Mouse (Mus musculus) limb, embryonic 11.5 days (tissue): ENCODE measurements around the gene Acyp1. TPM values are rescaled to one million over a fixed set of nuclear protein-coding genes. Genes with fewer than 3 reads are reported as not detected.

ENCODE experiments used
- ATAC-seq: fragments of 200-750 bp; cut with Nextera tagmentation; 2 replicates; pipeline ENCODE4 v1.8.0; 2017; ENCODE audit warnings: low read depth; ENCODE audit not compliant: insufficient number of reproducible peaks, low FRiP score, low TSS enrichment
- DNase-seq: peaks from one replicate; pipeline ENCODE4 v3.0.0-alpha.2; 2015; ENCODE audit warnings: low spot score
- H3K27ac ChIP-seq: fragments of 300-500 bp; sonication (generic); replicated peaks from 2 replicates; pipeline ENCODE4 v1.5.1; 2014; ENCODE audit warnings: low read depth, mild to moderate bottlenecking, low read length
- H3K27me3 ChIP-seq: fragments of 300-500 bp; sonication (generic); 2 replicates; pipeline ENCODE4 v1.6.1; 2014; ENCODE audit warnings: mild to moderate bottlenecking, low read length, mixed read lengths; ENCODE audit not compliant: control insufficient read depth, insufficient read depth
- H3K36me3 ChIP-seq: fragments of 300-500 bp; sonication (generic); 2 replicates; pipeline ENCODE4 v1.6.1; 2014; ENCODE audit warnings: mild to moderate bottlenecking, low read length, moderate library complexity, mixed read lengths; ENCODE audit not compliant: control insufficient read depth, insufficient read depth
- H3K4me1 ChIP-seq: fragments of 300-500 bp; sonication (generic); 2 replicates; pipeline ENCODE4 v1.6.1; 2014; ENCODE audit warnings: low read length, mixed read lengths; ENCODE audit not compliant: control insufficient read depth, insufficient read depth
- H3K4me2 ChIP-seq: fragments of 300-500 bp; sonication (generic); 2 replicates; pipeline ENCODE4 v1.6.1; 2014; ENCODE audit warnings: low read depth, mild to moderate bottlenecking, moderate library complexity; ENCODE audit not compliant: severe bottlenecking
- H3K4me3 ChIP-seq: fragments of 300-500 bp; sonication (generic); 2 replicates; pipeline ENCODE4 v1.5.1; 2014; ENCODE audit warnings: low read depth, low read length
- H3K9ac ChIP-seq: fragments of 300-500 bp; sonication (generic); 2 replicates; pipeline ENCODE4 v1.6.1; 2014; ENCODE audit warnings: mild to moderate bottlenecking, low read length
- H3K9me3 ChIP-seq: fragments of 300-500 bp; sonication (generic); 2 replicates; pipeline ENCODE4 v1.6.1; 2016; ENCODE audit warnings: low read length; ENCODE audit not compliant: control insufficient read depth
- WGBS: fragments of 180-500 bp; shearing (Covaris S2); extraction: QIAGEN DNeasy Blood & Tissue Kit; methylation state at CpG from one replicate; pipeline ENCODE4 v1.1.7; 2014; 5-methylcytosine and 5-hydroxymethylcytosine counted together
- polyA plus RNA-seq: library from polyadenylated mRNA; unstranded; fragments of >200 nt; fragmentation: Nextera tagmentation; extraction: Ambion mirVana; gene quantifications from 2 replicates; pipeline ENCODE4 v1.2.1, GENCODE M21; 2014

Gene Acyp1
- polyA plus RNA-seq, 1 experiment from 2014 or later = 62.3 TPM

GRCm38 (mm10) chr12:85280105-85280844, 8.0 kb downstream of the Acyp1 start:
- H3K4me2 ChIP-seq = peak overlapping the region; percentile 87
- H3K27ac ChIP-seq = no peak overlapping the region
- DNase-seq (peak; percentile 98), ATAC-seq (peak; percentile 93)
- H3K36me3 ChIP-seq = no peaks in the 10 kb centered on the region
- WGBS = under 1% methylated on average over 31 of the region's 31 CpGs
- peak overlapping the region; percentile 88 for H3K9ac ChIP-seq
- peaks cover 3% of the 10 kb centered on the region; the same call in 1 of the 2 replicates for H3K4me1 ChIP-seq
- peak overlapping the region; percentile 72 for H3K4me3 ChIP-seq
- H3K9me3 ChIP-seq = no peaks in the 10 kb centered on the region
- no peaks in the 10 kb centered on the region for H3K27me3 ChIP-seq

GRCm38 (mm10) chr12:85279396-85280080, 8.7 kb downstream of the Acyp1 start:
- Histone ChIP-seq H3K27me3 (no peaks in the 10 kb centered on the region), H3K4me2 (peak overlapping the region; percentile 87), H3K9ac (peak overlapping the region; percentile 88), H3K9me3 (no peaks in the 10 kb centered on the region), H3K4me1 (peaks cover 3% of the 10 kb centered on the region; the same call in 1 of the 2 replicates), H3K4me3 (peak overlapping the region; percentile 72), H3K36me3 (no peaks in the 10 kb centered on the region), H3K27ac (no peak overlapping the region)
- DNase-seq (no peak), ATAC-seq (0 out of 2 replicates have a peak, but pooled peaks have one; percentile 7)
- 8% methylated on average over 10 of the region's 10 CpGs for WGBS

- Histone ChIP-seq H3K27me3 (no peaks in the 10 kb centered on the region), H3K27ac (no peak overlapping the region), H3K4me1 (peaks cover 3% of the 10 kb centered on the region; the same call in 1 of the 2 replicates), H3K9ac (no peak overlapping the region), H3K9me3 (no peaks in the 10 kb centered on the region), H3K36me3 (no peaks in the 10 kb centered on the region), H3K4me2 (no peak overlapping the region), H3K4me3 (no peak overlapping the region)
- WGBS = 96% methylated on average over 10 of the region's 10 CpGs
- DNase-seq (no peak), ATAC-seq (no peak)
Observed at GRCm38 (mm10) chr12:85278919-85279318, 9.3 kb downstream of the Acyp1 start.

- DNase-seq = no peak
- 77% methylated on average over 5 of the region's 5 CpGs for WGBS
Observed at GRCm38 (mm10) chr12:85276273-85276672, 12.0 kb downstream of the Acyp1 start.

GRCm38 (mm10) chr12:85273508-85273907, 14.7 kb downstream of the Acyp1 start:
- Histone ChIP-seq H3K27ac (0 out of 2 replicates have a peak overlapping the region, but pooled peaks have one; percentile 26), H3K9ac (no peak overlapping the region), H3K4me3 (no peak overlapping the region), H3K9me3 (no peaks in the 10 kb centered on the region), H3K4me1 (0 out of 2 replicates have a peak, but pooled peaks cover 4% of the 10 kb centered on the region), H3K27me3 (no peaks in the 10 kb centered on the region), H3K36me3 (no peaks in the 10 kb centered on the region), H3K4me2 (no peak overlapping the region)
- ATAC-seq (no peak), DNase-seq (no peak)
- WGBS = 78% methylated on average over 10 of the region's 10 CpGs

More at GRCm38 (mm10) chr12:85276273-85276672, 12.0 kb downstream of the Acyp1 start:
- ATAC-seq = no peak
- no peak overlapping the region for H3K27ac ChIP-seq
- H3K4me1 ChIP-seq = peaks cover 3% of the 10 kb centered on the region; the same call in 1 of the 2 replicates
- no peaks in the 10 kb centered on the region for H3K36me3 ChIP-seq
- no peaks in the 10 kb centered on the region for H3K9me3 ChIP-seq
- no peak overlapping the region for H3K9ac ChIP-seq
- H3K4me3 ChIP-seq = no peak overlapping the region
- H3K27me3 ChIP-seq = no peaks in the 10 kb centered on the region
- H3K4me2 ChIP-seq = no peak overlapping the region

GRCm38 (mm10) chr12:85271843-85272206, 16.4 kb downstream of the Acyp1 start:
- Histone ChIP-seq H3K4me2 (no peak overlapping the region), H3K4me1 (0 out of 2 replicates have a peak, but pooled peaks cover 4% of the 10 kb centered on the region), H3K9ac (no peak overlapping the region), H3K9me3 (no peaks in the 10 kb centered on the region), H3K27me3 (no peaks in the 10 kb centered on the region), H3K4me3 (no peak overlapping the region), H3K27ac (no peak overlapping the region), H3K36me3 (no peaks in the 10 kb centered on the region)
- 82% methylated on average over 4 of the region's 4 CpGs for WGBS
- ATAC-seq (no peak), DNase-seq (no peak)

GRCm38 (mm10) chr12:85271132-85271842, 17.0 kb downstream of the Acyp1 start:
- Histone ChIP-seq H3K4me2 (no peak overlapping the region), H3K4me3 (no peak overlapping the region)
- 78% methylated on average over 7 of the region's 7 CpGs for WGBS

GRCm38 (mm10) chr12:85270319-85270718, 17.9 kb downstream of the Acyp1 start, which contains the start of gene Mlh3:
Gene Mlh3 (minus strand): TSS chr12:85270599.
- Histone ChIP-seq H3K4me1 (peaks cover 7% of the 10 kb centered on the region; the same call in 1 of the 2 replicates), H3K9ac (peak within 1 kb of the TSS; percentile 73), H3K4me2 (peak within 1 kb of the TSS; percentile 55), H3K36me3 (no peaks in the 10 kb centered on the region), H3K9me3 (no peaks in the 10 kb centered on the region), H3K27ac (peak within 1 kb of the TSS; percentile 91), H3K4me3 (peak within 1 kb of the TSS; percentile 39), H3K27me3 (no peaks in the 10 kb centered on the region)
- peak; percentile 91 for DNase-seq
- WGBS = under 1% methylated on average over 35 of the region's 35 CpGs
- peak; percentile 85 for ATAC-seq

More at GRCm38 (mm10) chr12:85271132-85271842, 17.0 kb downstream of the Acyp1 start:
- ATAC-seq (no peak), DNase-seq (no peak)
- Histone ChIP-seq H3K36me3 (no peaks in the 10 kb centered on the region), H3K4me1 (0 out of 2 replicates have a peak, but pooled peaks cover 4% of the 10 kb centered on the region), H3K9me3 (no peaks in the 10 kb centered on the region), H3K27ac (no peak overlapping the region), H3K9ac (no peak overlapping the region), H3K27me3 (no peaks in the 10 kb centered on the region)
